Mouse (Mus musculus): ENCODE measurements around the gene Angptl4. TPM values are rescaled to one million over a fixed set of nuclear protein-coding genes. Genes with fewer than 3 reads are reported as not detected.
"Not testable (repeated sequence)": the region's sequence is repeated elsewhere in the genome, so short reads cannot be mapped to it uniquely, and the experiment has no call there.

Angptl4 gene
- polyA plus RNA-seq, 1 experiment: 212 TPM

- Histone ChIP-seq H3K36me3 (ENCODE audit: control insufficient read depth, insufficient read depth) (peaks cover 48% of the 10 kb centered on the region), H3K27me3 (ENCODE audit: control insufficient read depth, insufficient read depth, insufficient read length) (no peaks in the 10 kb centered on the region), H3ac (ENCODE audit: control insufficient read depth, insufficient read length, low read depth) (peak within 1 kb of the TSS; percentile 86), H3K79me3 (ENCODE audit: low read depth) (peaks cover 50% of the 10 kb centered on the region), H3K4me3 (ENCODE audit: insufficient read depth, poor library complexity, severe bottlenecking) (peak within 1 kb of the TSS; percentile 89), H3K79me2 (ENCODE audit: control insufficient read depth, insufficient read depth) (peaks cover 85% of the 10 kb centered on the region)
- no peak for TF ChIP-seq MYOG (IDR thresholded peaks at IDR 0.05; ENCODE audit: control insufficient read depth, extremely low read depth, insufficient read length)
- peak; percentile 92 for TF ChIP-seq MAX (IDR thresholded peaks at IDR 0.05)
- peak; percentile 99 for TF ChIP-seq USF1 (IDR thresholded peaks at IDR 0.05; ENCODE audit: low read depth)
- TF ChIP-seq CEBPB (IDR thresholded peaks at IDR 0.05; ENCODE audit: low read depth): no peak
Measured at GRCm38 (mm10) chr17:33824084-33824996, 42.7 kb upstream of the Angptl4 start, which contains the start of the genes Rps28 and Ndufa7. Gene Rps28 (minus strand): TSS chr17:33824562. Gene Ndufa7 (plus strand): TSS chr17:33824572.

GRCm38 (mm10) chr17:33823171-33823570 is 41.5 kb upstream of the Angptl4 start:
- peak overlapping the region; percentile 82 for H3ac ChIP-seq (ENCODE audit: control insufficient read depth, insufficient read length, low read depth)
- peaks cover 56% of the 10 kb centered on the region for H3K36me3 ChIP-seq (ENCODE audit: control insufficient read depth, insufficient read depth)
- peak overlapping the region; percentile 89 for H3K4me3 ChIP-seq (ENCODE audit: insufficient read depth, poor library complexity, severe bottlenecking)
- H3K79me3 ChIP-seq (ENCODE audit: low read depth): peaks cover 50% of the 10 kb centered on the region
- H3K79me2 ChIP-seq (ENCODE audit: control insufficient read depth, insufficient read depth): peaks cover 78% of the 10 kb centered on the region
- H3K27me3 ChIP-seq (ENCODE audit: control insufficient read depth, insufficient read depth, insufficient read length): not testable (repeated sequence)

- Histone ChIP-seq H3K79me3 (ENCODE audit: low read depth) (peaks cover 43% of the 10 kb centered on the region), H3ac (ENCODE audit: control insufficient read depth, insufficient read length, low read depth) (peak overlapping the region; percentile 8), H3K36me3 (ENCODE audit: control insufficient read depth, insufficient read depth) (peaks cover 57% of the 10 kb centered on the region), H3K79me2 (ENCODE audit: control insufficient read depth, insufficient read depth) (peaks cover 71% of the 10 kb centered on the region), H3K4me3 (ENCODE audit: insufficient read depth, poor library complexity, severe bottlenecking) (peak overlapping the region; percentile 89), H3K27me3 (ENCODE audit: control insufficient read depth, insufficient read depth, insufficient read length) (no peaks in the 10 kb centered on the region)
- TF ChIP-seq FOSL1 (IDR thresholded peaks at IDR 0.05; ENCODE audit: insufficient read depth, low read length, poor library complexity, severe bottlenecking): no peak
- no peak for TF ChIP-seq MYOG (IDR thresholded peaks at IDR 0.05; ENCODE audit: control insufficient read depth, extremely low read depth, insufficient read length)
- no peak for TF ChIP-seq CTCF (IDR thresholded peaks at IDR 0.05; ENCODE audit: control insufficient read depth, insufficient read depth, insufficient read length)
- no peak for TF ChIP-seq USF1 (IDR thresholded peaks at IDR 0.05; ENCODE audit: low read depth)
- TF ChIP-seq MAX (IDR thresholded peaks at IDR 0.05): no peak
- TF ChIP-seq MYOD1 (IDR thresholded peaks at IDR 0.05; ENCODE audit: control insufficient read depth, insufficient read length, low read depth): no peak
- no peak for TF ChIP-seq CEBPB (IDR thresholded peaks at IDR 0.05; ENCODE audit: low read depth)
Measured at GRCm38 (mm10) chr17:33822436-33822959, 40.9 kb upstream of the Angptl4 start.

- peaks cover 13% of the 10 kb centered on the region for H3K79me3 ChIP-seq (ENCODE audit: low read depth)
- H3K79me2 ChIP-seq (ENCODE audit: control insufficient read depth, insufficient read depth): peaks cover 29% of the 10 kb centered on the region
- no peaks in the 10 kb centered on the region for H3K27me3 ChIP-seq (ENCODE audit: control insufficient read depth, insufficient read depth, insufficient read length)
- no peak overlapping the region for H3K4me3 ChIP-seq (ENCODE audit: insufficient read depth, poor library complexity, severe bottlenecking)
- peak overlapping the region; percentile 25 for H3ac ChIP-seq (ENCODE audit: control insufficient read depth, insufficient read length, low read depth)
- peaks cover 51% of the 10 kb centered on the region for H3K36me3 ChIP-seq (ENCODE audit: control insufficient read depth, insufficient read depth)
- TF ChIP-seq MYOG (IDR thresholded peaks at IDR 0.05; ENCODE audit: control insufficient read depth, extremely low read depth, insufficient read length) (no peak), CEBPB (IDR thresholded peaks at IDR 0.05; ENCODE audit: low read depth) (no peak), CTCF (IDR thresholded peaks at IDR 0.05; ENCODE audit: control insufficient read depth, insufficient read depth, insufficient read length) (no peak), MYOD1 (IDR thresholded peaks at IDR 0.05; ENCODE audit: control insufficient read depth, insufficient read length, low read depth) (no peak), FOSL1 (IDR thresholded peaks at IDR 0.05; ENCODE audit: insufficient read depth, low read length, poor library complexity, severe bottlenecking) (no peak), USF1 (IDR thresholded peaks at IDR 0.05; ENCODE audit: low read depth) (no peak), MAX (IDR thresholded peaks at IDR 0.05) (no peak)
Measured at GRCm38 (mm10) chr17:33817969-33818643, 36.5 kb upstream of the Angptl4 start.

GRCm38 (mm10) chr17:33817184-33817968 is 35.7 kb upstream of the Angptl4 start:
- Histone ChIP-seq H3K79me3 (ENCODE audit: low read depth) (peaks cover 6% of the 10 kb centered on the region), H3K79me2 (ENCODE audit: control insufficient read depth, insufficient read depth) (peaks cover 22% of the 10 kb centered on the region), H3ac (ENCODE audit: control insufficient read depth, insufficient read length, low read depth) (peak overlapping the region; percentile 90), H3K27me3 (ENCODE audit: control insufficient read depth, insufficient read depth, insufficient read length) (no peaks in the 10 kb centered on the region), H3K4me3 (ENCODE audit: insufficient read depth, poor library complexity, severe bottlenecking) (peak overlapping the region; percentile 26), H3K36me3 (ENCODE audit: control insufficient read depth, insufficient read depth) (peaks cover 44% of the 10 kb centered on the region)
- peak; percentile 81 for TF ChIP-seq MAX (IDR thresholded peaks at IDR 0.05)
- no peak for TF ChIP-seq MYOD1 (IDR thresholded peaks at IDR 0.05; ENCODE audit: control insufficient read depth, insufficient read length, low read depth)
